Mouse (Mus musculus) T-helper 1 cell (primary cell): Measurements from ENCODE around the gene Mvb12b.
"Not testable (repeated sequence)": the region's sequence is repeated elsewhere in the genome, so short reads cannot be mapped to it uniquely, and the experiment has no call there.

Experiments
- in situ Hi-C: fragments of 300-600 bp; cut with MboI, MseI; formaldehyde crosslinking; loops from one replicate; pipeline ENCODE4 v1.15.1; 2025; ENCODE audit warnings: high pct_unique_total_duplicates

The Mvb12b gene

DNA sequence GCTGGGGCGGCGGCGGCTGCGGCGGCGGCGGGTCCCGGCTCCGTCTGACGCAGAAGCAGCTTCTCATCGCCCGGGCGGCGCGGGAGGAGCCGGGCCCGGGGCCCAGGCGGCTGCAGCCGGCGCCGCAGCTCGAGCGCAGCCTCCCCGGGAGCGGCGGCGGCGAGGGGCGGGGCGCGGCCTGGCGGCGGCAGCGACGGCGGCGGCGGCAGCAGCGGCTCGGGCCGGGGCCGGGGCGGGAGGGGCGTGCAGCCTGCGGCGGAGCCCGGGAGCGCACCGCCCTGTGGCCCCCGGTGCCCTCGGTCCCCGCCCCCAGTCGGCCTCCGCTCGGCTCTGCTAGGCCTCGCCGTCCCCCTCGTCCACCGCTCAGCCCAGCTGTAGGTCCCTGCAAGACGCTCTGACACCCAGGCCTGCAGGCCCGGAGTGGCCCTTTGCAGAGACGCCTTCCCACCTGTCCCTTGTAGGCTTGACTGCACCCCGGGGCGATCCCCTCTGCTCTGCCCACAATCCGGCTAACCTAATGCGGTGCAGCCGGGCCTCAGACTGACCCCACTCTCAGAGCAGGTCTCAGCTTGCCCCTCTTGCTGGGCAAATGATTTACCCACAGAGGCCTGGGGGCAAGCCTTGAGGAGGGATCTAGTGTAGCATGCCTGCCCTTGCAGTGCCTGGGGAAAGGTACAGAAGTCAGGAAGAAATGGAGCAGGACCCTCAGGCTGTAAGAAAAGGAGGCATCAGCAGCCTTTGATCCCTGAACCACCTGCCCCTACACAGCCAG is at the start of gene Mvb12b:
Mvb12b (minus strand) TSS at position 619 of the 772 bp plus-strand sequence.
- in situ Hi-C loops: no loop called here

- in situ Hi-C loops: no loop called here
Measured at GRCm38 (mm10) chr2:33935756-33936155, 48.0 kb upstream of the Mvb12b start.

DNA sequence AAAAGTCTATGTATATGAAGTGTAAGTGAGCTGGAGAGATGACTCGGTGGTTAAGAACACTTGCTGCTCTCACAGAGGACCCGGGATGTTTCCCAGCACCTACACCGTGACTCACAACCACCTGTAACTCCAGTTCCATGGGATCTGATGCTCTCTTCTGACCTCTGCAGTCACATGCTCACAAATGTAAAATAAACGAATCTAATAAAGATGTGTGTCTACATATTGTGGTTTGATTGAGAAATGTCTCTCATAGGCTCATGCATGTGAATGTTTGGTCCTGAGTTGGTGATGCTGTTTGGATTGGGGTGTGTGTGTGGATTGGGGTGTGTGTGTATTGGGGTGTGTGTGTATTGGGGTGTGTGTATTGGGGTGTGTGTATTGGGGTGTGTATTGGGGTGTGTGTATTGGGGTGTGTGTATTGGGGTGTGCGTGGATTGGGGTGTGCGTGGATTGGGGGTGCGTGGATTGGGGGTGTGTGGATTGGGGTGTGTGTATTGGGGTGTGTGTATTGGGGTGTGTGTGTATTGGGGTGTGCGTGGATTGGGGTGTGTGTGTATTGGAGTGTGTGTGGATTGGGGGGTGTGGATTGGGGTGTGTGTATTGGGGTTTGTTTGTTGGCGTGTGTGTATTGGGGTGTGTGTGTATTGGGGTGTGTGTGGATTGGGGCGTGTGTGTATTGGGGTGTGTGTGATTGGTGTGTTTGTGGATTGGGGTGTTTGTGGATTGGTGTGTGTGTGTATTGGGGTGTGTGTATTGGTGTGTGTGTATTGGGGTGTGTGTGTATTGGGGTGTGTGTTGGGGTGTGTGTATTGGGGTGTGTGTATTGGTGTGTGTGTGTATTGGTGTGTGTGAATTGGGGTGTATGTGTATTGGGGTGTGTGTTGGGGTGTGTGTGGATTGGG is 46.1 kb upstream of the Mvb12b start:
- in situ Hi-C loops: no loop called here

DNA sequence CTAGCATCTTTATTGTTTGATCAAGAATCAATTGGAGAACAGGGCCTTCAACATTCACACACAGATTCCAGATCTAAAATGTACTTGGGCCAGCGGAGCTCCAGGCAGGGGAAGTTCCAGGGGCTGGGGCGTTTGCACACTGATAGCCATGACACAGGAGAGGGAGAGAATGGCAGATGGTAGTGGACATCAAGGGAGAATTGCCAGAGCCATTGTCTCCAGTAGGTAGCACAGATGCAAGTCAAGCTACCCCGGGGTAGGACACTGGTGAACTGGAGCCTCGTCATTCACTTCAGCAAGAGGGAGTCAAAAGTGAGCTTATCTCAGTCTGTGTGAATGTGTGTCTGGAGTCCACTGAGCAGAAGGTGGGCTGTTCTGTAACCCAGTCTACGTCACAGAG is 43.4 kb upstream of the Mvb12b start:
- in situ Hi-C loops: no loop called here

GRCm38 (mm10) chr2:33925288-33925687 is 37.5 kb upstream of the Mvb12b start:
- in situ Hi-C loops: no loop called here

DNA sequence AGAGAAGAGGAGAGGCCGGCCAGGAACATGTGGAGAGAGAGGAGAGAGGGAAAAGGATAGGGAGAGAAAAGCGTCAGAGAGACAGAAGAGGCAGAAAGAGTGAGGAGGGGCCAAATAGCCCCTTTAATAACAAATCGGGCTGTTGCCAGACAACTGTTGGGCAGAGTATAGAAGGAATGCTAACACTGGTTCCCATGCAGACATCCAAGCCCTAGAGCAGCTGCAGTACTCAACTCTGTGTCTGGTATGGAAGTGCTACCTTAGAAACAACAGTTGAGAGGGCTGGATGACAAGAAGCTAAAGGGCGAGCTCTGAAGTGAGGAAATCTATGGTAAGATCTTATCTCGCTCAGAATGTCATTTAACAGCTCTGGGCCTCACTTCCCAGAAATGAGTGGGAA is 35.7 kb upstream of the Mvb12b start:
- in situ Hi-C loops: loop anchor here (5.0 kb wide), 1 partner anchor 96 kb away; no protein-coding TSS in a partner anchor

GRCm38 (mm10) chr2:33922466-33922865 is 34.7 kb upstream of the Mvb12b start:
- in situ Hi-C loops: loop anchor here (5.0 kb wide), 1 partner anchor 95 kb away; no protein-coding TSS in a partner anchor

DNA sequence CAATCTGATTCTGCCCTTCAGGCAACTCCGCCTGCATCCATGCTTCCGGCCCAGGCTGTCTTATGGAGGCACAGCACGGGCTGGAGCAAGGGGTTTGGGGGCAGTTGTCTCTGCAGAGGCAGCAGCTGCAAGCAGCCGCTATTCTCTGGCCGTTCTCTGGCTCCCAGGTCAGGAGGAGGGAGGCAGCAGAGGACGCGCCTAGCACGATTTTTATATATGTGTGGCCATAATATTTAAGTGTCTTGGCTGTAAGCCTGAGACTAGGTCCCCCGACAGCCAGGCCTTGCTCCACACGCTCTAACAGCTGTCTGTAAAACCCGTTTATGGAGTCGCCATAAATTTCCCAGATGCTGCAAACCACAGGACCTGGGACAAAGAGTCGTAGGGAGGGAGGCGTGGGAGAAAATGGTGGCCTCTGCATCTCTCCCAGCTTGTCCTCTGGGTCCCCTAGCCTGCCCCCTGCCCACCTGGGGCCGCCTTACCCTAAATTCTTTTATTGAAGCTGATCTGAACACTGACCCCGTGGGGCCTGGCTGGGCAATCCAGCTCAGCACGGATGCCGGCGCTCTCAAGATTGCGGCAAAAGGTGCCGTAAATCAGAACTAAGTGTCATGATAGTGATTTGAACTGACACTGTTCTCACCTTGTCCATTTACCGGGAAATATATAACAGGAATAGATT is 32.3 kb upstream of the Mvb12b start:
- in situ Hi-C loops: loop anchor here (5.0 kb wide), 1 partner anchor 93 kb away; no protein-coding TSS in a partner anchor

DNA sequence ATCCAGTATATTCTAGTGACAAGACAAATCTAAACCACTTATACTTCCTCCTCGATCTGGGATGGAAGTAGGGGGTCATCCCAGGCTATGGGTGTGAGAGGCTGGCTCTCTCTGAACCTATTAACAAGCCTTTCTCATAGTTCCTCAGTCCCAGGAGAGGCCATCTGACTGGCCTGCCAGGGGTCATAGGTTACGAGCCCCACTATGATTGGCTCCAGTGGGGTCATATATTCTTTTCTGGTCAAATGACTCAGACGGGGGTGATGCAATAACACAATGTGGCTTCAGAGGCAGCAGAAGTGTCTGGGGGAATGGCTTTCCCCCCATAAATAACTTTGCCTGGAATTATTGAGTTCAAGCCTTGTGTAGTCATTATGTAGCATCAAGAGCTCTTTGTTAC is 31.1 kb upstream of the Mvb12b start:
- in situ Hi-C loops: no loop called here

- in situ Hi-C loops: no loop called here
Measured at GRCm38 (mm10) chr2:33918318-33918717, 30.6 kb upstream of the Mvb12b start.

GRCm38 (mm10) chr2:33916603-33917002 is 28.9 kb upstream of the Mvb12b start:
- in situ Hi-C loops: no loop called here

GRCm38 (mm10) chr2:33914998-33915397 is 27.3 kb upstream of the Mvb12b start:
- in situ Hi-C loops: no loop called here

- in situ Hi-C loops: no loop called here
Measured at GRCm38 (mm10) chr2:33914334-33914733, 26.6 kb upstream of the Mvb12b start.

DNA sequence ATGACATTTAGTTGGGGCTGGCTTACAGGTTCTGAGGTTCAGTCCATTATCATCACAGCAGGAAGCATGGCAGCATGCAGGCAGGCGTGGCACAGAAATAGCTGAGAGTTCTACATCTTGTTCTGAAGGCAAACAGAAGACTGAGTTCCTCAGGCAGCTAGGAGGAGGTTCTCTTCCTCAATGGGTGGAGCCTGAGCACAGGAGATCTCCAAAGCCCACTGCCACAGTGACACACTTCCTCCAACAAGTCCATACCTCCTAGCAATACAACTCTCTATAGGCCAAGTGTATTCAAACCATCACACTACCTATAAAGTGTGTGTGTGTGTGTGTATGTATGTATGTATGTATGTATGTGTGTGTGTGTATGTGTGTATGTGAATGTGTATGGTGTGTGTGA is 25.9 kb upstream of the Mvb12b start:
- in situ Hi-C loops: not testable (repeated sequence)

DNA sequence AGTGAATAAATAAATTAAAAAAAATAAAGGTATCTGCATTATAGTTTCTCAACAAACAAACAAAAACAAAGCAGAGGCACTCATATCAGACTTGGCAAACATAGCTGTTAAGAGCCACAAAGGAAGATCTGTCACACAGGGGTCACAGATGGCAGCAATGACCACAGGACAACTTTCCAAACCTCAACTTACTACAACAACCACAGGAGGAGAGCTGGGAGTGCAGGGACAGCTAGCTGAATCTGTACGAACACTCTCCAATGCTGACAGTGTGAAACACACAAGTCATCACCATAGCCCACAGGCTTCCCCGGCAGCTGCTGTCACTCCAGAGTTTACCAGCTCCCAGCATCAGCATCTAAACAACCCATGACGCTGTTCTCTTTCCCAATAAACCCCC is 25.0 kb upstream of the Mvb12b start:
- in situ Hi-C loops: no loop called here

- in situ Hi-C loops: no loop called here
Measured at GRCm38 (mm10) chr2:33908374-33908773, 20.6 kb upstream of the Mvb12b start.

DNA sequence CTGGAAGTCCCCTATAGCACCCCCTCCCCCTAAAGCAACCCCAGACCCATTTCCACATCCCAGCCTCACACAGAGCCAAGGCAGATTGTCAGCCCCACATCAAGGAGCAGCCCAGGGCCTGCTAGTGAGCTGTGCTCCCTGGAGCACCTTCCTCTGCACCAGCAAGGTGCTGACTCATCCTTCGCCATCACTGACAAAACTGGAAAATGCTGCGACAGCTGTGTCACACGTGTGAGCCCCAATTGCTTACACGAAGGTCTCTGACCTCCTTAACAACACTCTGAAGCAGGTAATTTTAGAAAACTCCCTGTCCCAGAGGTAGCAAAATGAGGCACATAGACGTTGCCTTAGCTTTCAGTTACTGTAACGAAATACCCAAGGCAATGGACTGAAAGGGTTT is 19.4 kb upstream of the Mvb12b start:
- in situ Hi-C loops: no loop called here

GRCm38 (mm10) chr2:33895829-33896228 is 8.1 kb upstream of the Mvb12b start:
- in situ Hi-C loops: no loop called here

DNA sequence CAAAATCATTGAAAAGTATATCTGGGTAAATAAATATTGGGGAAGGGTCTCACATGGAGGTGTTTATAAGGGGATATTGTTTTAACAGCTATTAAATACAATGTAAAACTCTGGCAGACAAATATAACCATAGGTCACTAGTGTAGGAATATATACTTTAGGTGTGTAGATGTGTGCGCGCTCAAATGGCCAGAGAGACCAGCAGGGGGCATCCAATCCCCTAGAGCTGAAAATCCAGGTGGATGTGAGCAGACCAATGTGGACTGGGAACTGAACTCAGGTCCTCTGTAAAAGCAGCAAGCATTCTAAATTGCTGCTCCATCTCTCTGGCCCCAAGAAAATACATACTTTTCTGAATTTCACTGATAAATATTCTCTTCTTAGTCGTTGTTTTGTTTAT is 5.4 kb upstream of the Mvb12b start:
- in situ Hi-C loops: no loop called here

DNA sequence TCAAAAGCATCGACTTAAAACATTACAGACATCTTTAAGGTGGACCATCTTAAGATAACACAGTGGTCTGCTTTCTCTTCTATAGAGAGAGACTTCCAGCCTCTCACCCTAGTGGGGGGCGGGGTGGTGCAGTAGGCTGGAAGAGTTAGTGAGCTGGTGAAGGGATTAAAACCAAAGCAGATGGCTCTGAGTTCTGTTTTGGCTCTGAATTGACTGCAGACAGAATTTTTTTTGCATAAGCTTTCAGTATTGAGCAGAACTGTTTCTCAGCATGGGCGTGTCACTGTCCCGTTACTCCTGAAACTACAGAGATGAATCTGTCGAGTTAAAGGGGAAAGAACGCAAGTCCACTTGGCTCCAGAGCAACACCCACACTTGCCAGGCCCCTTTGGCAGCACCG is 4.6 kb upstream of the Mvb12b start:
- in situ Hi-C loops: no loop called here

DNA sequence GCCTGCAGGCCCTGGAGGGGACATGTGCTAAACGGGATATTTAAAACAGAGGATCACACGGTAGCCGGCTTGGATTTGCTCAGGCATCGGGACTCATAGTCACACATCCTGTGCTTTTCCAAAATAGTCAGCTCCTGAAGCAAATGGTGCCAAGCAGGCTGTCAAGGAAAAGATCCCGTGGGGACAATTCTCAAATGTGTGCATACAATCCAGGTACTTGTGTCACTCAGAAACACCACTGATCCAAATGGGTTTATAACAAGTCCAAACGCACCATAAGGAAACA is 297 bp upstream of the Mvb12b start:
- in situ Hi-C loops: no loop called here
